Mouse (Mus musculus) CD4-positive naive resting alpha-beta T cell, adult 57 days (primary cell): ENCODE results near the gene Homer1. TPM values are rescaled to one million over a fixed set of nuclear protein-coding genes. Genes with fewer than 3 reads are reported as not detected.

ENCODE experiments used
- total RNA-seq: library from RNA; stranded (reverse); gene quantifications from one replicate; pipeline ENCODE4 v1.2.4, GENCODE M21; 2023

Homer1 gene
- 18.2 TPM for total RNA-seq

DNA sequence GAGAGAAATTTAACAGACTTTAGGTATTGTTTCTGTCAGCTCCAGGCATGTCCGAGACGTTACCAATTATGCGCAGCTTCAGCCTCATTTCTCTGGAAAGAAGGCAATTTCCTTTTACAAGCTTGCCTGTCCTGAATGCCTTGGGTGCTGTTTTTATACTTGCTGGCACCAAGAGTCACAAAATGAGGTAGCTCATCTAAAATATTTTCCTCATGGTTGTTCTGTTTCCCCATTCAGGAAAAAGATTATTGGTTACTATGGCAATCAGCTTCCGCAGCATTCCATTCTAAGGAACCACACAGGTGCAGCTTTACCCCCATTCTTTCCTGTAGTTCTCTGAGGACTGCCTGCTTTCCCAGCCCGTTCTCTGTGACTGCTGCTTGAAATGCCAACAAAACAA, at the start of gene Homer1:
Gene Homer1 (plus strand): TSS at position 320 of the 400 bp plus-strand sequence.

Other genes starting within 250 kb of the Homer1 start
- gene Cmya5, start 154.9 kb upstream of the Homer1 start, total RNA-seq, result 0.24 TPM
- 100.0 TPM for gene Tent2, start 107.2 kb upstream of the Homer1 start, total RNA-seq
- gene Jmy, start 200.2 kb downstream of the Homer1 start, total RNA-seq, result 105 TPM